Mouse (Mus musculus) neural tube, postnatal 0 days (tissue): ENCODE data around the gene Olfr611. TPM values are rescaled to one million over a fixed set of nuclear protein-coding genes. Genes with fewer than 3 reads are reported as not detected.

Source experiments
- polyA plus RNA-seq: library from polyadenylated mRNA; unstranded; fragments of >200 nt; fragmentation: Nextera tagmentation; extraction: Ambion mirVana; gene quantifications from 2 replicates; pipeline ENCODE4 v1.2.1, GENCODE M21; 2015

Gene Olfr611
- not detected in 2 replicates for polyA plus RNA-seq

DNA sequence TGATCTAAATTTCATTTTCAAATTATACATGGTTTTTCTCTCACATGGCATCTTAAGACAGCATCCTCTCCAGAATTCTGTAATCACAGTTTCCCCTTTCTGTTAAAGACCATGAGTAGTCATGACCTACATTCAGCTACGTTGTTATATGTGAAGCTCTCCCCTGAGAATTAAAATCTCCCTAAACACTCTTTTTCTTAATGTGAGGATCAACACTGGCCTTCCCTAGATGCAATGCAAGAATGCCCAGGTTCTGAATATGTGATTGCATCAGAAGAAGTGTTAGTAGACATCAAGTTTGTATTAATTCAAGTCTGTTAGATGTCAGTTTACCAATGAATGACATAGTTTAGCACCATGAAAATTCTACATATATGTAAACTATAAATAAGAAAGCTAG is at the start of gene Olfr611:
Olfr611 (minus strand) TSS at position 101 of the 400 bp plus-strand sequence.

DNA sequence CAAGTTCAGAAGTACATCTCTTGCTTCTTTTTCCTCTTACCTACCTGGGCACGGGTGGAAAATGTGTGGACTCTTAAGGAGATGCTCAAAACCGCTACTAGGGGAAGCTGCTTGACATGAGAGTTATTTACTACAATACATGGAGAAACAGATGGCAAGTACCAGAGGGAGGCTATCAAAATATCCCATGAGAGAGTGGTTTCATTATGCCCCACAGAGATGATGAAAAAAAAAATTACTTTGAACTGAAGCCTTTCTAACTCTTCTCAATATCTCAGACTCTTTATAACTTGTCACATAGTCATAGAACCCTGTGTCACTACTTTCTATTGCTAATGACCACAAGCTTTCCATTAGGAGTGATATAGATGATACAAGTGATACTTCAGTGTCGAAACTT is 48.4 kb upstream of the Olfr611 start, which contains the start of gene Olfr616:
Olfr616 (minus strand) TSS at position 101 of the 400 bp plus-strand sequence.

DNA sequence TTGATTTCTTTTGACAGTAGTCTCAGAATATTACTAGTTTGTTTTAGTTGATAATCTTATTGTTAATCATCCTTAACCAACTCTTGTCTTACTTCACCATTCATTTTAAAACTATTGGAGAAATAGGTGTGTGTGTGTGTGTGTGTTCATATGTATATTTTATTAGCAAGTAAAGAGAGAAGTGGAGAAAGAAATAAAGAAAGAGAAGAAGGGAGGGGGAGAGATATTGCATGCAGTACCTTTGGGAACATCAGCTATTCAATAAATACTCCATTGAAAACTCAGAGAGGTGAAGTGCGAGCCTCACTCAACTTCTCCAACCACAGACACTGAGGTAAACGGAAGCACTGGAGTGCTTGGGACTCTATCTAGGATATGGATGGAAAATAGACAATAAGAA is 35.1 kb upstream of the Olfr611 start, which contains the start of gene Olfr615:
Olfr615 (plus strand) TSS at position 301 of the 400 bp plus-strand sequence.

DNA sequence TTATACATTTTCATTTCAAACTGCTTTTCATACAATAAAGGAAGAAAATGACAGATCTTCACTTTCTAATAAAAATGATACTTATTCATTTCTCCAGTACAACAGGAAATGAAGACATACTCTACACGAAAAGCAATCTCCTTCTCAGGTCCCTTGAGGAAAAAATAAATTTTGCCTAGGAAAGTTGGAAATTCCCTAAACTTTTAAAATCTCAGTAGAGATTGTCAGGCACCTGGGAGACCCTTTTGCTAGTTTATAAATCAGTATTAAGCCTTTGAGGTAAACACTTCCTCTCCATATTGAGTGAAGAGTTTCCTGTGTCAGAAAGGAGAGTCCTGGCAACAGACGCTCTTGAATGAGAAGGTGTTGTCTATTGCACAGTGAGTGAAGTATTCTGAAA is 27.1 kb upstream of the Olfr611 start, which contains the start of gene Olfr613:
Olfr613 (plus strand) TSS at position 301 of the 400 bp plus-strand sequence.

DNA sequence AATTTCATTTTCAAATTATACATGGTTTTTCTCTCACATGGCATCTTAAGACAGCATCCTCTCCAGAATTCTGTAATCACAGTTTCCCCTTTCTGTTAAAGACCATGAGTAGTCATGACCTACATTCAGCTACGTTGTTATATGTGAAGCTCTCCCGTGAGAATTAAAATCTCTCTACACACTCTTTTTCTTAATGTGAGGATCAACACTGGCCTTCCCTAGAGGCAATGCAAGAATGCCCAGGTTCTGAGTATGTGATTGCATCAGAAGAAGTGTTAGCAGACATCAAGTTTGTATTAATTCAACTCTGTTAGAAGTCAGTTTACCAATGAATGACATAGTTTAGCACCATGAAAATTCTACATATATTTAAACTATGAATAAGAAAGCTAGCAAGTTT is 22.0 kb upstream of the Olfr611 start, which contains the start of gene Olfr612:
Olfr612 (minus strand) TSS at position 101 of the 400 bp plus-strand sequence.

DNA sequence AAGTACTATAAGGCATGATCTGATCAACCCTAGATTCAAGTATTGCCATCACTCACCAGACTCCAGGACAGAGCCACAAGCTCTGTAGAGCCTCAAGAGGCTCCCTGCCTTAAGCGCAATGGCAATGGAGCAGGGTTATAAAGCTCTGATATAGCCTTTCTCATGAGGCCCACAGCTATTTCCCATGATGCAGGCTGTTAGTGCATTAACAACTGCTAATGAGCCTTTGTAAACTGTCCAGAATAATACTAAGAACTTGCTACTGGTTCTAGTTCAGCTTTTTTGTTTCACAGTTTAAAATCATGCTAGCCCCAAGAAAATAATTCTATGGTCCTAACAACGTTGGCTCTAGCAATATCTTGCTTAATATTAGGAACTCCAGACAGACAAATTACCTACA is 8.6 kb downstream of the Olfr611 start, which contains the start of gene Olfr610:
Olfr610 (minus strand) TSS at position 101 of the 400 bp plus-strand sequence.

DNA sequence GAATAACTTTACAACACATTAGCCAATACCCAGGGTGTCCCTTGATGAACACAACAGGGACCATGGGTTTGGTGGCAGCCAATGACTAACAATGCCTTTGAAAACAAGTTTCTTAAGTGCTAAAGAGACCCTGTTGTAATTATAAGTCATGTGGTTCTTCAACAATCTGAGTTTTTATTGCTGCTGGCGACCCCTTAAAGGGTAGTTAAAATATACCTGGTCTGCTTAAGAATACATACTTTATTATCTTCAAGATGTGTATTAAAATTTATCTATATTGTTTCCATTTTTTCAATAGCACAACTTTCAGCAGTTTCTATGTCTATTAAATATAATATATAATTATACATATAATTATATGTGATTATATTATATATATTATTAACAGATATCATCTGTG is 22.7 kb downstream of the Olfr611 start, which contains the start of gene Olfr609:
Olfr609 (minus strand) TSS at position 101 of the 400 bp plus-strand sequence.

DNA sequence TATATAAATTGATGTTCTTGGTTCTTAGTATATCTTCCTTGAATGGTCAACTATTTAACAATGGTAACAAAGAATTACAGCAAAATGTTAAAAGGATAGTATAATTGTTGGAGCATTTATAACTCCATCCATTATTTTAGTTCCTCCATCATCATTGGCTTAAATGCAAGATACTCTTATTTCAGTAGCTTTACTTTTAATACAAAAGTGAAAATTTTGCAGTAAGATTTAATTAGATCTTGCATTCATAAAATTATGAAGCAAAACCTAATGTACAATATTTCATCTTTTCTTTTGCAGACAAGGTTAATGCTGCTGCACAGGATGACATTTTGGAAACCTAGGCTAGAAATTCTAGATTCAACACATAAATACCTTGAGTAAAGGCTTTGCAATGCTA is 51.1 kb downstream of the Olfr611 start, which contains the start of gene Olfr608:
Olfr608 (plus strand) TSS at position 301 of the 400 bp plus-strand sequence.

Other genes with a start within 250 kb of the Olfr611 start
- not detected in 2 replicates for gene Olfr596, start 215.2 kb downstream of the Olfr611 start, polyA plus RNA-seq
- gene Olfr597, start 204.5 kb downstream of the Olfr611 start, polyA plus RNA-seq, result not detected in 2 replicates
- not detected in 2 replicates for gene Olfr598, start 197.3 kb downstream of the Olfr611 start, polyA plus RNA-seq
- gene Olfr599, start 184.9 kb downstream of the Olfr611 start, polyA plus RNA-seq, result not detected in 2 replicates
- gene Olfr600, start 171.2 kb downstream of the Olfr611 start, polyA plus RNA-seq, result not detected in 2 replicates
- not detected in 2 replicates for gene Olfr601, start 158.2 kb downstream of the Olfr611 start, polyA plus RNA-seq
- not detected in 2 replicates for gene Olfr603, start 134.7 kb downstream of the Olfr611 start, polyA plus RNA-seq
- not detected in 2 replicates for gene Usp17lc, start 105.8 kb downstream of the Olfr611 start, polyA plus RNA-seq
- gene Olfr605, start 75.4 kb downstream of the Olfr611 start, polyA plus RNA-seq, result not detected in 2 replicates
- gene Olfr606, start 71.8 kb downstream of the Olfr611 start, polyA plus RNA-seq, result not detected in 2 replicates
- gene Olfr607, start 56.7 kb downstream of the Olfr611 start, polyA plus RNA-seq, result not detected in 2 replicates
- not detected in 2 replicates for gene Olfr608, start 51.0 kb downstream of the Olfr611 start, polyA plus RNA-seq
- not detected in 2 replicates for gene Olfr609, start 22.8 kb downstream of the Olfr611 start, polyA plus RNA-seq
- gene Olfr610, start 8.7 kb downstream of the Olfr611 start, polyA plus RNA-seq, result not detected in 2 replicates
- not detected in 2 replicates for gene Olfr612, start 21.9 kb upstream of the Olfr611 start, polyA plus RNA-seq
- not detected in 2 replicates for gene Olfr613, start 27.2 kb upstream of the Olfr611 start, polyA plus RNA-seq
- gene Olfr615, start 35.2 kb upstream of the Olfr611 start, polyA plus RNA-seq, result not detected in 2 replicates
- not detected in 2 replicates for gene Olfr616, start 48.3 kb upstream of the Olfr611 start, polyA plus RNA-seq
- not detected in 2 replicates for gene Olfr617, start 52.2 kb upstream of the Olfr611 start, polyA plus RNA-seq
- gene Olfr618, start 69.3 kb upstream of the Olfr611 start, polyA plus RNA-seq, result not detected in 2 replicates
- not detected in 2 replicates for gene Olfr619, start 79.7 kb upstream of the Olfr611 start, polyA plus RNA-seq
- gene Olfr620, start 91.7 kb upstream of the Olfr611 start, polyA plus RNA-seq, result not detected in 2 replicates
- gene Olfr622, start 121.9 kb upstream of the Olfr611 start, polyA plus RNA-seq, result not detected in 2 replicates
- not detected in 2 replicates for gene Olfr623, start 142.9 kb upstream of the Olfr611 start, polyA plus RNA-seq
- 0.04 TPM in 2 replicates for gene Olfr624, start 150.3 kb upstream of the Olfr611 start, polyA plus RNA-seq
- gene Olfr625-ps1, start 161.9 kb upstream of the Olfr611 start, polyA plus RNA-seq, result not detected in 2 replicates
- not detected in 2 replicates for gene Olfr243, start 193.8 kb upstream of the Olfr611 start, polyA plus RNA-seq
- not detected in 2 replicates for gene Olfr628, start 209.5 kb upstream of the Olfr611 start, polyA plus RNA-seq
- gene Olfr629, start 224.1 kb upstream of the Olfr611 start, polyA plus RNA-seq, result not detected in 2 replicates
- gene Olfr630, start 236.5 kb upstream of the Olfr611 start, polyA plus RNA-seq, result not detected in 2 replicates